Comparison of ENCODE assay signal across 8 mouse cellular contexts in the genomic region with DNA sequence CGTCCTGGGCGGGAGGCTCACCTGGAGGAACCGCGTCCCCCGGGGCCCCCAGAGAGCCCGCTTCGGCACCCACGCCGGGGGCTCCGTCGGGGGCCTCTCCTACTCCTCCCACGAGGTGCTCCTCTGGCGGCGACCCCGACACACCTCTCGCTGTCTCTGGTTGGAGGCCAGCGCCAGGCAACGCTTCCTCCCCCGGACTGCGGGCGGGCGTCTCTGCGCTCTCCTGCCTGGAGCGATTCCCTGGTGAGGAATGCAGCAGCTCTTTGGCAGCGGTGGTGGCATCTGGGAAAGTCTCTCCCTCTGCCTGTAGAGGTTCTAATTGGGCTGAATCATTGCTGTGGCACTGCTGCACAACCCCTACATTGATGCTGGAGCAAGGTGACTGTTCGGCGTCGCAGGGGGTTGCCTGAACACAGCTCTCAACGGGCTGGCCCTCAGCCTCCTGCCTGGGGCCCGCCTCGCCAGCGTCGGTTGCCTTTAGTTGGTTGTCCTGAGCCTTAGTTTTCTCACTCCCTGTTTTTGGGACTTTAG.
DNase-seq lines count a peak whose midpoint lies in the region; ATAC-seq and TF ChIP-seq lines count a peak whose summit lies in the region.

No protein-coding gene starts in this region.

- H3K27me3 ChIP-seq in lung, embryonic 15.5 days: peaks cover 54% of the 10 kb centered on the region
- no peaks in the 10 kb centered on the region for H3K27me3 ChIP-seq in splenic B cell, adult 2 months (ENCODE audit: control insufficient read depth, insufficient read depth, low read length, poor library complexity, severe bottlenecking)

- no peaks in the 10 kb centered on the region; the same call in none of the 2 replicates for H3K4me1 ChIP-seq in lung, adult 2 months (ENCODE audit: control insufficient read depth, insufficient read depth, low read length)
- no peaks in the 10 kb centered on the region; the same call in 1 of the 2 replicates for H3K4me1 ChIP-seq in bone marrow, adult 2 months (ENCODE audit: control insufficient read depth, insufficient read depth, low read length)
- peaks cover 33% of the 10 kb centered on the region for H3K4me1 ChIP-seq in lung, embryonic 15.5 days

- TF ChIP-seq POLR2A in lung, adult 2 months (IDR thresholded peaks at IDR 0.05; ENCODE audit: borderline replicate concordance, extremely low read depth, low read depth, low read length): no peak
- no peak for TF ChIP-seq POLR2A in bone marrow, adult 2 months (IDR thresholded peaks at IDR 0.05; ENCODE audit: borderline replicate concordance, control insufficient read depth, low read depth, low read length)

- peak overlapping the region; percentile 84 for H3K4me2 ChIP-seq in lung, embryonic 15.5 days

- no peak overlapping the region for H3K9ac ChIP-seq in lung, embryonic 15.5 days

- WGBS in lung, adult 2 months: 3% methylated on average over 33 of the region's 33 CpGs
- WGBS in bone marrow, adult 2 months: 4% methylated on average over 33 of the region's 33 CpGs
- 1% methylated on average over 33 of the region's 33 CpGs for WGBS in lung, embryonic 15.5 days

- peak overlapping the region; percentile 71 for H3K4me3 ChIP-seq in lung, adult 2 months (replicated peaks; ENCODE audit: extremely low read depth, low read depth, low read length)
- peak overlapping the region; percentile 80 for H3K4me3 ChIP-seq in bone marrow, adult 2 months (replicated peaks; ENCODE audit: control insufficient read depth, low read depth, low read length)
- H3K4me3 ChIP-seq in lung, embryonic 15.5 days: peak overlapping the region; percentile 70

- ATAC-seq in lung, embryonic 15.5 days (ENCODE audit: borderline replicate concordance, extremely low read depth, low FRiP score, low TSS enrichment): 0 out of 2 replicates have a peak, but pooled peaks have one; percentile 12

- DNase-seq in lung, adult 2 months: peak; percentile 45
- DNase-seq in lung, postnatal 25 days (ENCODE audit: low spot score): no peak
- peak; percentile 16 to 17 for DNase-seq in heart, adult 9 months (ENCODE audit: low spot score in 2 of 2)
- peak; percentile 59 for DNase-seq in kidney, adult 18-20 months
- peak; percentile 29 for DNase-seq in splenic B cell, adult 2 months (ENCODE audit: low read depth, low spot score)
- DNase-seq in layer of hippocampus, adult 18-20 months (ENCODE audit: low spot score in 2 of 2): no peak

- peak overlapping the region; percentile 87; the same call in 1 of the 2 replicates for H3K27ac ChIP-seq in bone marrow, adult 2 months (ENCODE audit: control insufficient read depth, insufficient read depth, low read depth, low read length, poor library complexity)
- H3K27ac ChIP-seq in lung, embryonic 15.5 days: no peak overlapping the region

- no peaks in the 10 kb centered on the region for H3K9me3 ChIP-seq in lung, embryonic 15.5 days

- no peaks in the 10 kb centered on the region for H3K36me3 ChIP-seq in lung, embryonic 15.5 days
- no peaks in the 10 kb centered on the region for H3K36me3 ChIP-seq in splenic B cell, adult 2 months (ENCODE audit: control insufficient read depth, insufficient read depth, low read length, poor library complexity, severe bottlenecking)

- no peak for TF ChIP-seq CTCF in lung, adult 2 months (IDR thresholded peaks at IDR 0.05; ENCODE audit: insufficient read depth, low read length)
- no peak for TF ChIP-seq CTCF in bone marrow, adult 2 months (IDR thresholded peaks at IDR 0.05; ENCODE audit: control insufficient read depth, insufficient read depth, low read length)

Comparison
In these comparisons a context has a peak if more than half of its experiments do, and no peak if none do; other contexts are left out.
1. DNase-seq: peak in lung, adult 2 months (single experiment), heart, adult 9 months (2 of 2), kidney, adult 18-20 months (single experiment) and splenic B cell, adult 2 months (single experiment); none in lung, postnatal 25 days (single experiment) and layer of hippocampus, adult 18-20 months (0 of 2).
2. Peak in every context shown above with its lines, with median percentiles within 50 percentile points of each other: H3K4me3 ChIP-seq.